Mouse (Mus musculus) adipose tissue, adult 10 weeks (tissue): ENCODE results near the gene Fam178b. TPM values are rescaled to one million over a fixed set of nuclear protein-coding genes. Genes with fewer than 3 reads are reported as not detected.

Experiments
- polyA plus RNA-seq: library from polyadenylated mRNA; stranded (reverse); fragments of 350-450 nt; fragmentation: Illumina TruSeq; extraction: RNeasy Lipid Tissue Mini Kit (QIAGEN cat#74804); gene quantifications from one replicate; pipeline ENCODE4 v1.2.3, GENCODE M21; 2014; ENCODE audit warnings: low read depth, low replicate concordance

The Fam178b gene
- 6.2 TPM for polyA plus RNA-seq

DNA sequence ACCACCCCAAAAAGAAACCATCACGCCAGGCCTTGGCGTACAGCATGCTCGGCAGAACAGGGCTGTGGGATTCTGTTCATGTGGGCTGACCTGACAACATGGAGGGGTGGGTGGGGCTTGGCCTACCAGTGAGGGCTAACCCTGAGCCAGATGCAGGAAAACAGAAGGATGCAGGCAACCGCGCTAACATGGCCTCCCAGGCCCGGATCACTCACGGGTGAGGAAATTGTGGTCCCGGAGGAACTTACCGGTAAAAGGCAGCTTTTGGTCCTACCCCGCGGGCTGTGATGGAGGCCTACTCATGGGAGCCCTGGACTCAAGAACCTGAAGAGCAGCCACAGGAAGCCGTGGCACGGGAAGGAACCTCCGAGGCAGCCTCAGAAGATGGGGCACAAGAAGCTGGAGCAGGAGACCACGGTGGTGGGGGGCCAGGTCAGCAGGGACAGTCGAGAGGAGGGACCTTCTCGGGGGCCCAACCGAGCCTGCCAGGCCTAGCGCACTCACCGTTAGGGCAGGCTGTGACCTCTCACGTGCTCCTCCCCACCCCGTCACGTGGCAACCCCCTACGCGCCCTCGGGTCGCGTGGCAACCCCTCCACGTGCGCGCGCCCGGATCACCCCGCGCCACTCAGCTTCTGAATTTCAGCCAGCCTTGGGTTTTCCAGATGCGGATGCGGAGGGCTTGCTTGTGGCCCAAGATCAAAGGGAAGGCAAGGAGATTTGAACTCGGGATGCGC is at the start of gene Fam178b:
Gene Fam178b, minus strand, starts transcription at position 564 of the 736 bp plus-strand sequence.

DNA sequence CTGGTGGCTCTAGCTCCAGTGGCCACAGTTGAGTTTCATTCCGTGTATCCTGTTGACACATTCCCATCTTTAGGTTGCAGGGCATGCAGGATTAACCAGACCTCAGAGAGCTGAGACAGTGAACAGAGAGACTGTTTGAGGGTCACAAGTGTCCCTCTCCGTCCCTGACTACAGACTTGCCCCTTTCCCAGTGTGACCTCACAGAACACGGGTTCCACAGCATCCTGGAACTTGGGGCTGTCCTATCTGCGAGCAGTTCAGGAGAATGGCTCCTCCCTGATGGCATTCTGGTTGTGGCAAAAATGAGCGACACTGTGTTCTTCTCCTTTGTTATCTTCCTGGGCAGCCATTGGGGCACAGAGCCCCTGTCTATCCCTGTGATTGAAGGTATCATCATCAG is 31.3 kb upstream of the Fam178b start, which contains the start of gene Actr1b:
Gene Actr1b, minus strand, starts transcription at position 112 of the 400 bp plus-strand sequence.

DNA sequence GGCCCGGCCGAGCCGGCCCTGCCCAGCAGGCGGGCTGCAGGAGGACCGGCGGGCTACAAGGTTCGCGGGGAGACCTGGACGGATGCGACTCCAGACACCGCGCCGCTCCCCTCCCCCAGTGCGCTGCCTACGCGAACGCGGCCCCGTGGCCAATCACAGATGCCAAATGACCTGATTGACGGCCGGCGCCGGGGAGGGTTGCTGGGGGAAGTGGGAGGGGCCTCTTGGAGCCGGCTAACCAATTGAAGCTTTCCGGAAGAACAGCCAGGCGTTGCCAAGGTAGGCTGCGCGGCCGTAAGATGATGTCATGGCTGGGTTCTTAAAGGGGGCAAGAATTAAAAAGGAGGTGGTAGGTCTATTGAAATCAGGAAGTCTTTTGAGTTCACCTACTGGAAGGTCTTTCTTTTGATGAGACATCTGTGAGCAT is 26.9 kb upstream of the Fam178b start, which contains the start of gene 4933424G06Rik:
Gene 4933424G06Rik, plus strand, starts transcription at position 296 of the 427 bp plus-strand sequence.

DNA sequence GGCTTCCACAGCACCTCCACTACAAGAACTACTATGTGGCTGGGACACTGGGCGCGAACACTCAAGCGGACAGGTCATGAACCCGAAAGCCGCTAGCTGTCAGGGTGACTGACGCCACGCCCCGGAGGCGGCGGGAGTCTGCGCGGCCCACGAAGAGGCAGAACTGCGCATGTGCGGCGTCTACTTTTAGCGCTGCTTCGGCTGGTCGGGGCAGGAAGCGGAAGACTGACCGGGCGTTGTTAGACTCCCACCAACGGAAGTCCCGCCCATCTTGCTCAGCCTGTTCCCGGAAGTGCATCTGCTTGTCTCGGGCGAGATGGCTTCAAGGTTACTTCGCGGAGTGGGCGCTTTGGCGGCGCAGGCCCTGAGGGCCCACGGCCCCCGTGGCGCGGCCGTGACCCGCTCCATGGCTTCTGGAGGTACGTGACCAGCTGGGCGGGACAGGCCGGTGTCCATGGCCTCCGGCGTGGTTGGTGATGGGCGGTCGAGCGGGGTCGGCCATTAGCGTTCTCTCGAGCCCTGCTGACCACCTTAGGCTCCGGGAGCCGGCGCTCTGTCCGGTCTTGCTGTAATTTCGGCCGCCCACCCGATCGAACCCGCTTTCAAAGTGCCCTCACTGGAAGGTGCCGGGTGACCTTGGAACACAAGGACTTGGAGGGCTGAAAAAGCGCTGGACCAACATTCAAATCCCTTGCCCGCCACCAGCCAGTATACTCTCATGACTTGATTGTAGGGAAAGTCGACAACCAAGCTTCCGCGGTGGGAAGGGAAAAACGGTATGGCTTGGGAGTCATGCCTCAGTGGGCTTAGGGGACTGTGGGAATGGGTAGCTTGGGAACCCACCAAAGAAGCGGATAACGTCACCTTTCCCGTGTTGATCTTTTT is 8.5 kb upstream of the Fam178b start, which contains the start of gene Cox5b:
Gene Cox5b, plus strand, starts transcription at position 179 of the 885 bp plus-strand sequence.

DNA sequence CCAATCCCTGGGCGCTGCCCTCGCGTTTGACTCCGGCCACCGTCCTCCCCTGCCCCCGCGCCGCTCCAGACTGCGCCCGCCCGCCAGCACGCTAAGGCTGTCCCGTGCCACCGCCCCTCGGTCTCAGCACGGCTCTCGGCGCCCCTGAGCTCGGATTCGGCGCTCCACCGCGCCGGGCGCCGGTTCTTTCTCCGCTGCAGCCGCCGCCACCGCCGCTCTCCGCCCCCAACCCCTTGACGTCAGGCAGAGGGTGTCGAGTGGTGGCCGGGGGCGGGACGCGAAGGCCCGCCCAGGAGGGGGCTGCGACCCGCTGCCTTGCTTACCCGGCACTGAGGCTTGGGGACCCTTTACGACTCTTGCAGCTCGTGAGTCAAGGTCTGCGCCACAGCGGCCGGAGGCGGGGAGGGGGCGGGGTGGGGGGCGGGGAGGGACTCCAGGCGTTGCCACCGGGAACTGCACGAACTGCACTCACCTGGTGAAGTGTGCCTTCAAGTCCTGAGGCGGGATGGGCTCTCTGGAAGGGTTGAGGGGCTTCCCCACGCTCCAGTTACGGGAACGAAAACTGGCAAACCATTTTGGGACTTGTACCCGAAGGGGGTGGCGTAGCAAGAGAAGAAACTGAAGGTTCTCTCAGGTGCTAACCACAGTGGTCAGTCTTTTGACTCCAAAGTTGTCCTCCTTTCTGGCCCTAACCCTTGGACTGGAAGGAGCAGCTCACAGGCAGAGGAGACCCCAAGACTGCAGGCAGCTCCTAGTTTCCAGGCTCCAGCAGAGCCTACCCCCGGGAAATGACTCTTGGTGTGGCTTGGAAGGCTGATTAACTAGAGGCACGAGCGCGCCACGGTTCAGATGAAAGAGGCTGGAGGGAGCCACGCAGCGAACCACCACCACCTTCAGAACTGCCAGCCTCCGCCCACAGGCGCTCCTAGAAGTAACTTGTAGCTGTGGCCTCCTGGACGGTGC is 124.7 kb downstream of the Fam178b start, which contains the start of gene Sema4c:
Gene Sema4c, minus strand, starts transcription at position 319 of the 963 bp plus-strand sequence.

DNA sequence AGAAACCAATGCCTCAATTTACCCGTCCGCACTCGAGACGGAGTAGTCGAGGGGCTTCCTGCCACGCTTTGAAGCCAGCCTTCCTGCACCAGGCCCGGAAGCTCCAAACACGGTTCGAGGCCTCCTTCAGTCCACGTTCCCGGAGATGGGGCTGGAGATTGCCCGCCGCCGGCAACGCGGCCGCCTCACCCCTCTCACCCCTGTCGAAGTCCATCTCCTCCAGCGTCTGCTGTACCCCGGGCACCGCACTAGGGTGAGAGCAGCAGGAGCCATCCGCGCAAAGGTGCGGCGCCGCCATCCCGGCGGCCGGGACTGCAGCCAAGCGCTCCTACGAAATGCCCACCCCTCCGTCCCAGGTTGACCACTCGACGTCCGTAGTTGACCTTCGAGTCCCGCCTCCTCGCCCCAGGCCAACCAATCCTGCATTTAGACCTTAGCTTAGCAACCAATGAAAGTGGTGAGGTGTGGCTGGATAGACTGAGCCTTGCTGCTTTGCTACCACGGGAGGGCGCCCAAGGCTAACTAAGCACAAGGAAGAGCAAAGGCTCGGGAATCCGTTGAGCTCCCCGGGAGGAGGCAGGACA is 136.0 kb downstream of the Fam178b start, which contains the start of gene Ankrd39:
Gene Ankrd39, minus strand, starts transcription at position 558 of the 584 bp plus-strand sequence.

DNA sequence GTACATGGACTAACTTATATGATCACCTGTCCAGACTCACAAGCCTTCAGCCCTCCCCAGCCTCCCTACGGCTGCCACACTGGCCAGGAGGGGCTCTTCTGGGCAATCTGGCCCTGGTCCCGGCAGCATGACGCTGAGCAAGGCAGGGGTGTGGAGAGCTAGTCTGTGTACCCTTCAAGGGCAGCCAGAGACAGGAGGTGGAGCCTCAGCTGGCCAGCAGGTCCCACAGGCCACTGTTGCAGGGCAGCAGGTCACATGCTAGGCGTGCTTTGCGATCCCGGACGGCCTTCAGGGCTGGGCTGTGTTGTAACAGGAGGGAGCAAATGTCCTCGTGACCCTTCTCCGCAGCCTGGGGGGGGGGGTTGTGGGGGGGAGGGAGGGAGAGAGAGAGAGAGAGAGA is 143.8 kb downstream of the Fam178b start, which contains the start of gene Gm42417:
Gene Gm42417, minus strand, starts transcription at position 244 of the 400 bp plus-strand sequence.

DNA sequence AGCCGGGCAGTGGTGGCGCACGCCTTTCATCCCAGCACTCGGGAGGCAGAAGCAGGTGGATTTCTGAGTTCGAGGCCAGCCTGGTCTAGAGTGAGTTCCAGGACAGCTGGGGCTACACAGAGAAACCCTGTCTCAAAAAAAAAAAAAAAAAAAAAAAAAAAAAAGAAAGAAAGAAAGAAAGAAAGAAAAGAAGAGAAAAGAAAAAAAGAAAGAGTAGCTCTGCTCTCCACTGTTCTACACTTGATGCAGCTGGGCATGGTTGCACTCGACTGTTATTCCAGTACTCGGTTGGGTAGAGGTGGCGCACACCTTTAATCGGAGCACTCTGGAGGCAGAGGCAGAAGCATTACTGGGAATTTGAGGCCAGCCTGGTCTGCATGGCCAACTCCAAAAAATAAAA is 146.2 kb downstream of the Fam178b start, which contains the start of gene Ankrd23:
Gene Ankrd23, minus strand, starts transcription at position 101 of the 400 bp plus-strand sequence.

Other genes starting within 250 kb of the Fam178b start
- gene Lman2l, start 237.9 kb downstream of the Fam178b start, polyA plus RNA-seq: 29.3 TPM
- gene Cnnm4, start 211.6 kb downstream of the Fam178b start, polyA plus RNA-seq: 5.2 TPM
- 18.9 TPM for gene Cnnm3, start 171.3 kb downstream of the Fam178b start, polyA plus RNA-seq
- 7.0 TPM for gene Ankrd23, start 146.3 kb downstream of the Fam178b start, polyA plus RNA-seq
- not detected for gene Gm42417, start 143.8 kb downstream of the Fam178b start, polyA plus RNA-seq
- 7.7 TPM for gene Ankrd39, start 135.7 kb downstream of the Fam178b start, polyA plus RNA-seq
- 16.3 TPM for gene Sema4c, start 124.8 kb downstream of the Fam178b start, polyA plus RNA-seq
- 325 TPM for gene Cox5b, start 8.3 kb upstream of the Fam178b start, polyA plus RNA-seq
- 0.86 TPM for gene 4933424G06Rik, start 27.0 kb upstream of the Fam178b start, polyA plus RNA-seq
- gene Actr1b, start 31.2 kb upstream of the Fam178b start, polyA plus RNA-seq: 62.7 TPM
- 13.1 TPM for gene Zap70, start 78.6 kb upstream of the Fam178b start, polyA plus RNA-seq